In the genomic region with DNA sequence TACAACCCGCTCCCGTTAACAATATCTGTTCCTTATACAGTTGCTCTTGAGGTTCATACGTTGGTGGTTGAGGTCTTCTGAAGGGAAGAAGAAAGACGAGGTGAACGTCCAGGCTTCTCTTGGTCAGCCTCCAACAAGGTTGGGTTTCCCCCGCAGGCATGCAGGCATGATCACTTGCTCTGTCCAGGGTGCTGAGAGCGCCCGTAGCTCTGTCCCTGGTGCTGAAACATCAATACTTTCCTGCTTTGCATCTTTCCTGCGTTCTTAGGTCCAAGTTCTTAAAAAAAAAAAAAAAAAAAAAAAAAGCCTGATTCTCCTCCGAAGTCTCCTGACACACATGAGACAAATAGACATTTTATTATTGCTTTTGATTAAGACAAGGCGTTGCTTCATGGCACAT, we compare ENCODE assay signal across 10 mouse cellular contexts. TPM values are rescaled to one million over a fixed set of nuclear protein-coding genes. Genes with fewer than 3 reads are reported as not detected.
DNase-seq lines count a peak whose midpoint lies in the region; ATAC-seq and TF ChIP-seq lines count a peak whose summit lies in the region.
"Had no signal": no experiment of that assay in that cellular context is flagged by ENCODE, and none has a peak within 500 bp of the region (broad histone marks: within the 10 kb centered on the region; RNA-seq: fewer than 3 reads in every experiment).

No protein-coding gene starts in this region.

- no peak overlapping the region for H3K4me2 ChIP-seq in lung, postnatal 0 days (replicated peaks; ENCODE audit: low read depth, low read length)

- DNase-seq in frontal cortex, postnatal 25 days (ENCODE audit: low spot score in 2 of 2): peak; percentile 13
- DNase-seq in MEL-GATA-1-ER (ENCODE audit: extremely low read depth, low read depth): peak; percentile 16
- peak; percentile 84 for DNase-seq in embryo, embryonic 11 days
- DNase-seq in hindbrain, embryonic 10.5 days (ENCODE audit: low spot score): peak; percentile 81
- DNase-seq in lung, postnatal 0 days (ENCODE audit: low spot score): peak; percentile 79
- peak; percentile 62 to 70 for DNase-seq in urinary bladder, postnatal 4 days (ENCODE audit: low spot score in 2 of 2)

- no peak for ATAC-seq in frontal cortex, adult (ENCODE audit: low TSS enrichment)
- no peak for ATAC-seq in lung, postnatal 0 days
- 0 out of 2 replicates have a peak, but pooled peaks have one; percentile 27 for ATAC-seq in neutrophil, adult 5-6 weeks (ENCODE audit: extremely low read depth, insufficient number of reproducible peaks, low FRiP score, poor library complexity, severe bottlenecking)

- H3K4me1 ChIP-seq in hindbrain, embryonic 10.5 days (replicated peaks): peaks cover 59% of the 10 kb centered on the region
- no peaks in the 10 kb centered on the region for H3K4me1 ChIP-seq in lung, postnatal 0 days (ENCODE audit: insufficient read depth, low read depth, low read length)

- H3K9me3 ChIP-seq in hindbrain, embryonic 10.5 days: no peaks in the 10 kb centered on the region
- no peaks in the 10 kb centered on the region for H3K9me3 ChIP-seq in lung, postnatal 0 days (ENCODE audit: low read length)

- peak overlapping the region; percentile 87 for H3K4me3 ChIP-seq in hindbrain, embryonic 10.5 days
- no peak overlapping the region for H3K4me3 ChIP-seq in lung, postnatal 0 days (ENCODE audit: low read depth, low read length)
- H3K4me3 ChIP-seq: layer of hippocampus, adult 2 months had no signal

- WGBS in hindbrain, embryonic 10.5 days: 2% methylated on average over 11 of the region's 11 CpGs
- WGBS in lung, postnatal 0 days: 1% methylated on average over 11 of the region's 11 CpGs

- TF ChIP-seq CTCF in lung, postnatal 0 days (IDR thresholded peaks at IDR 0.05): no peak

- no peaks in the 10 kb centered on the region for H3K27me3 ChIP-seq in hindbrain, embryonic 10.5 days (ENCODE audit: insufficient read depth, poor library complexity, severe bottlenecking)
- H3K27me3 ChIP-seq in lung, postnatal 0 days (replicated peaks; ENCODE audit: insufficient read depth, low read length): peaks cover 28% of the 10 kb centered on the region

- TF ChIP-seq EP300 in lung, postnatal 0 days (IDR thresholded peaks at IDR 0.05): no peak

- peak overlapping the region; percentile 94 for H3K27ac ChIP-seq in hindbrain, embryonic 10.5 days
- H3K27ac ChIP-seq in lung, postnatal 0 days (ENCODE audit: low read length): no peak overlapping the region
- H3K27ac ChIP-seq: layer of hippocampus, adult 2 months had no signal

- no peak overlapping the region for H3K9ac ChIP-seq in lung, postnatal 0 days (replicated peaks; ENCODE audit: low read depth)

- H3K36me3 ChIP-seq in hindbrain, embryonic 10.5 days: peaks cover 2% of the 10 kb centered on the region; the same call in 1 of the 2 replicates
- H3K36me3 ChIP-seq in lung, postnatal 0 days (ENCODE audit: insufficient read depth, low read length): no peaks in the 10 kb centered on the region

RNA-seq across cellular contexts. Expression of a gene that starts 2.0 kb away (rescaled TPM):
- 13.4 and 27.5 TPM in 2 replicates for polyA plus RNA-seq in hindbrain, embryonic 10.5 days (2016; fragmentation: Nextera tagmentation; extraction: Ambion mirVana)
- polyA plus RNA-seq in lung, postnatal 0 days (2015; fragmentation: Nextera tagmentation; extraction: Ambion mirVana): 0.19 TPM in 1 of 2 replicates, not detected in the other
- total RNA-seq in neutrophil, adult 5-6 weeks (2017): 13.6 and 16.1 TPM in 2 replicates
- total RNA-seq: layer of hippocampus, adult 2 months had no signal
- polyA plus RNA-seq: small intestine, adult 2 months had no signal

RNA-seq across cellular contexts. Expression of a gene that starts 19.9 kb away (rescaled TPM):
- polyA plus RNA-seq in hindbrain, embryonic 10.5 days (2016; fragmentation: Nextera tagmentation; extraction: Ambion mirVana): 39.5 and 42.3 TPM in 2 replicates
- 23.8 and 25.1 TPM in 2 replicates for polyA plus RNA-seq in lung, postnatal 0 days (2015; fragmentation: Nextera tagmentation; extraction: Ambion mirVana)
- total RNA-seq in neutrophil, adult 5-6 weeks (2017): 15.6 and 16.6 TPM in 2 replicates

RNA-seq across cellular contexts. Expression of a gene that starts 33.0 kb away (rescaled TPM):
- polyA plus RNA-seq in hindbrain, embryonic 10.5 days (2016; fragmentation: Nextera tagmentation; extraction: Ambion mirVana): not detected in 2 replicates
- polyA plus RNA-seq in lung, postnatal 0 days (2015; fragmentation: Nextera tagmentation; extraction: Ambion mirVana): not detected in 2 replicates
- total RNA-seq in neutrophil, adult 5-6 weeks (2017): 0.58 TPM in 1 of 2 replicates, not detected in the other
- total RNA-seq: layer of hippocampus, adult 2 months had no signal

RNA-seq across cellular contexts. Expression of a gene that starts 40.0 kb away (rescaled TPM):
- 1.6 and 2.9 TPM in 2 replicates for polyA plus RNA-seq in hindbrain, embryonic 10.5 days (2016; fragmentation: Nextera tagmentation; extraction: Ambion mirVana)
- 2.8 and 3.1 TPM in 2 replicates for polyA plus RNA-seq in lung, postnatal 0 days (2015; fragmentation: Nextera tagmentation; extraction: Ambion mirVana)
- 4.2 and 7.4 TPM in 2 replicates for total RNA-seq in neutrophil, adult 5-6 weeks (2017)

RNA-seq across cellular contexts. Expression of a gene that starts 52.2 kb away (rescaled TPM):
- polyA plus RNA-seq in hindbrain, embryonic 10.5 days (2016; fragmentation: Nextera tagmentation; extraction: Ambion mirVana): 3,014 and 3,091 TPM in 2 replicates
- 456 and 496 TPM in 2 replicates for polyA plus RNA-seq in lung, postnatal 0 days (2015; fragmentation: Nextera tagmentation; extraction: Ambion mirVana)
- total RNA-seq in neutrophil, adult 5-6 weeks (2017): 290 and 299 TPM in 2 replicates

Comparison
In these comparisons a context has a peak if more than half of its experiments do, and no peak if none do; other contexts are left out.
1. DNase-seq: peak in every context shown above with its lines; median percentile 84 in embryo, embryonic 11 days; 81 in hindbrain, embryonic 10.5 days; 79 in lung, postnatal 0 days; 66 in urinary bladder, postnatal 4 days; 16 in MEL-GATA-1-ER; 13 in frontal cortex, postnatal 25 days.
2. RNA of a gene that starts 2.0 kb away (polyA plus RNA-seq): 13.4 to 27.5 TPM in hindbrain, embryonic 10.5 days; 0.19 TPM in lung, postnatal 0 days; every median in the first group is over 10 times any median in the second.